Comparison of ENCODE assay signal across 7 mouse cellular contexts in the genomic region with DNA sequence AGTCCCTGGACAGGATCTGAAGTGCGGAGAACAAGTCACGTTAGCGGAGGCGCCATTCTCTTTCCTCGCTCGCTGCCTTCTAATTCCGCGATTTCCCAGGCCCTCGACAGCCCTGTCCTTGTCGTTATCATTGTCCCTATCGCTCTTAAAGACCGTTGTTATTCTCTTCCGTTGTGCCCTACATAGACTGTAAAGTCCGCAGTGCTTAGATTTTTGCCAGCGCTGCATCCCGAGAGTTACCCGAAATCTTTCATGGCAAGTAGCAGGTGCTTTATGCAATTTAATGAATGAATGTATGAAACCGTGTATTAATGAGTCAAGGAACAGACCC. TPM values are rescaled to one million over a fixed set of nuclear protein-coding genes. Genes with fewer than 3 reads are reported as not detected.
DNase-seq lines count a peak whose midpoint lies in the region; ATAC-seq lines count a peak whose summit lies in the region.

No protein-coding gene starts in this region.

- H3K4me3 ChIP-seq in lung, embryonic 15.5 days, result peak overlapping the region; percentile 90
- H3K4me3 ChIP-seq in forebrain, embryonic 10.5 days, result peak overlapping the region; percentile 80
- peak overlapping the region; percentile 96 for H3K4me3 ChIP-seq in limb, embryonic 15.5 days
- peak overlapping the region; percentile 91 for H3K4me3 ChIP-seq in stomach, embryonic 14.5 days (ENCODE audit: low read depth, low read length)

- peaks cover 22% of the 10 kb centered on the region for H3K36me3 ChIP-seq in lung, embryonic 15.5 days
- peaks cover 32% of the 10 kb centered on the region for H3K36me3 ChIP-seq in forebrain, embryonic 10.5 days (replicated peaks)
- peaks cover 22% of the 10 kb centered on the region for H3K36me3 ChIP-seq in limb, embryonic 15.5 days
- peaks cover 24% of the 10 kb centered on the region for H3K36me3 ChIP-seq in stomach, embryonic 14.5 days (ENCODE audit: control insufficient read depth, insufficient read depth, low read length)

- under 1% methylated on average over 18 of the region's 18 CpGs for WGBS in lung, embryonic 15.5 days
- WGBS in forebrain, embryonic 10.5 days, result under 1% methylated on average over 18 of the region's 18 CpGs
- under 1% methylated on average over 18 of the region's 18 CpGs for WGBS in limb, embryonic 15.5 days
- under 1% methylated on average over 18 of the region's 18 CpGs for WGBS in stomach, embryonic 14.5 days

- peak overlapping the region; percentile 78 for H3K27ac ChIP-seq in lung, embryonic 15.5 days
- peak overlapping the region; percentile 85 for H3K27ac ChIP-seq in forebrain, embryonic 10.5 days
- H3K27ac ChIP-seq in limb, embryonic 15.5 days, result peak overlapping the region; percentile 86
- H3K27ac ChIP-seq in stomach, embryonic 14.5 days (ENCODE audit: low read length), result peak overlapping the region; percentile 45; the same call in 1 of the 2 replicates

- peak overlapping the region; percentile 70 for H3K4me2 ChIP-seq in lung, embryonic 15.5 days
- peak overlapping the region; percentile 84 for H3K4me2 ChIP-seq in limb, embryonic 15.5 days
- H3K4me2 ChIP-seq in stomach, embryonic 14.5 days (replicated peaks; ENCODE audit: low read depth, low read length), result peak overlapping the region; percentile 56

- no peaks in the 10 kb centered on the region for H3K9me3 ChIP-seq in lung, embryonic 15.5 days
- peaks cover 5% of the 10 kb centered on the region for H3K9me3 ChIP-seq in forebrain, embryonic 10.5 days
- no peaks in the 10 kb centered on the region for H3K9me3 ChIP-seq in limb, embryonic 15.5 days
- no peaks in the 10 kb centered on the region for H3K9me3 ChIP-seq in stomach, embryonic 14.5 days (ENCODE audit: control insufficient read depth, low read depth, low read length)

- DNase-seq in lung, postnatal 25 days (ENCODE audit: low spot score), result no peak
- no peak for DNase-seq in forebrain, embryonic 10.5 days (ENCODE audit: extremely low spot score, low spot score)
- no peak for DNase-seq in cerebellum, postnatal 36 days
- DNase-seq in urinary bladder, adult 18-20 months (ENCODE audit: low spot score in 2 of 2), result no peak

- peak; percentile 11; the same call in 1 of the 2 replicates for ATAC-seq in lung, embryonic 15.5 days (ENCODE audit: borderline replicate concordance, extremely low read depth, low FRiP score, low TSS enrichment)
- ATAC-seq in limb, embryonic 15.5 days (ENCODE audit: insufficient number of reproducible peaks, low FRiP score, low TSS enrichment, low read depth), result peak; percentile 11; the same call in 1 of the 2 replicates
- peak; percentile 44; the same call in 1 of the 2 replicates for ATAC-seq in stomach, embryonic 14.5 days (ENCODE audit: insufficient number of reproducible peaks, insufficient read depth, low FRiP score, low read depth)

- H3K9ac ChIP-seq in lung, embryonic 15.5 days, result peak overlapping the region; percentile 50
- peak overlapping the region; percentile 50 for H3K9ac ChIP-seq in limb, embryonic 15.5 days
- H3K9ac ChIP-seq in stomach, embryonic 14.5 days (replicated peaks; ENCODE audit: low read depth, low read length), result peak overlapping the region; percentile 37

- H3K27me3 ChIP-seq in lung, embryonic 15.5 days, result no peaks in the 10 kb centered on the region
- H3K27me3 ChIP-seq in forebrain, embryonic 10.5 days (ENCODE audit: poor library complexity, severe bottlenecking), result no peaks in the 10 kb centered on the region
- no peaks in the 10 kb centered on the region for H3K27me3 ChIP-seq in limb, embryonic 15.5 days
- no peaks in the 10 kb centered on the region for H3K27me3 ChIP-seq in stomach, embryonic 14.5 days (ENCODE audit: control insufficient read depth, insufficient read depth, low read length)

- peaks cover 13% of the 10 kb centered on the region for H3K4me1 ChIP-seq in lung, embryonic 15.5 days
- peaks cover 23% of the 10 kb centered on the region for H3K4me1 ChIP-seq in forebrain, embryonic 10.5 days
- H3K4me1 ChIP-seq in limb, embryonic 15.5 days, result peaks cover 14% of the 10 kb centered on the region
- H3K4me1 ChIP-seq in stomach, embryonic 14.5 days (ENCODE audit: control insufficient read depth, insufficient read depth, low read length), result peaks cover 7% of the 10 kb centered on the region

RNA-seq across cellular contexts. Expression of a gene that starts 0.4 kb away (rescaled TPM):
- 891 and 915 TPM in 2 replicates for polyA plus RNA-seq in lung, embryonic 15.5 days (2015; fragmentation: Nextera tagmentation; extraction: Ambion mirVana)
- 754 and 787 TPM in 2 replicates for polyA plus RNA-seq in forebrain, embryonic 10.5 days (2016; fragmentation: Nextera tagmentation; extraction: Ambion mirVana)
- polyA plus RNA-seq in limb, embryonic 15.5 days (2015; fragmentation: Nextera tagmentation; extraction: Ambion mirVana), result 800 and 820 TPM in 2 replicates
- polyA plus RNA-seq in stomach, embryonic 14.5 days (2014; fragmentation: Nextera tagmentation; extraction: Ambion mirVana), result 898 and 932 TPM in 2 replicates

RNA-seq across cellular contexts. Expression of a gene that starts 8.2 kb away (rescaled TPM):
- polyA plus RNA-seq in lung, embryonic 15.5 days (2015; fragmentation: Nextera tagmentation; extraction: Ambion mirVana), result 65.4 and 66.0 TPM in 2 replicates
- polyA plus RNA-seq in forebrain, embryonic 10.5 days (2016; fragmentation: Nextera tagmentation; extraction: Ambion mirVana), result 56.6 and 57.7 TPM in 2 replicates
- 60.6 and 66.9 TPM in 2 replicates for polyA plus RNA-seq in limb, embryonic 15.5 days (2015; fragmentation: Nextera tagmentation; extraction: Ambion mirVana)
- 61.3 and 63.8 TPM in 2 replicates for polyA plus RNA-seq in stomach, embryonic 14.5 days (2014; fragmentation: Nextera tagmentation; extraction: Ambion mirVana)

RNA-seq across cellular contexts. Expression of a gene that starts 8.2 kb away (rescaled TPM):
- 20.7 and 24.2 TPM in 2 replicates for polyA plus RNA-seq in lung, embryonic 15.5 days (2015; fragmentation: Nextera tagmentation; extraction: Ambion mirVana)
- polyA plus RNA-seq in forebrain, embryonic 10.5 days (2016; fragmentation: Nextera tagmentation; extraction: Ambion mirVana), result 37.6 and 40.2 TPM in 2 replicates
- 25.3 and 27.6 TPM in 2 replicates for polyA plus RNA-seq in limb, embryonic 15.5 days (2015; fragmentation: Nextera tagmentation; extraction: Ambion mirVana)
- polyA plus RNA-seq in stomach, embryonic 14.5 days (2014; fragmentation: Nextera tagmentation; extraction: Ambion mirVana), result 36.0 and 37.0 TPM in 2 replicates

RNA-seq across cellular contexts. Expression of a gene that starts 22.2 kb away (rescaled TPM):
- polyA plus RNA-seq in lung, embryonic 15.5 days (2015; fragmentation: Nextera tagmentation; extraction: Ambion mirVana), result 262 and 286 TPM in 2 replicates
- polyA plus RNA-seq in forebrain, embryonic 10.5 days (2016; fragmentation: Nextera tagmentation; extraction: Ambion mirVana), result 399 and 417 TPM in 2 replicates
- 222 and 246 TPM in 2 replicates for polyA plus RNA-seq in limb, embryonic 15.5 days (2015; fragmentation: Nextera tagmentation; extraction: Ambion mirVana)
- 218 and 229 TPM in 2 replicates for polyA plus RNA-seq in stomach, embryonic 14.5 days (2014; fragmentation: Nextera tagmentation; extraction: Ambion mirVana)

RNA-seq across cellular contexts. Expression of a gene that starts 48.4 kb away (rescaled TPM):
- 1,439 and 1,513 TPM in 2 replicates for polyA plus RNA-seq in lung, embryonic 15.5 days (2015; fragmentation: Nextera tagmentation; extraction: Ambion mirVana)
- 1,650 and 1,695 TPM in 2 replicates for polyA plus RNA-seq in forebrain, embryonic 10.5 days (2016; fragmentation: Nextera tagmentation; extraction: Ambion mirVana)
- polyA plus RNA-seq in limb, embryonic 15.5 days (2015; fragmentation: Nextera tagmentation; extraction: Ambion mirVana), result 1,678 and 1,810 TPM in 2 replicates
- 1,629 and 1,647 TPM in 2 replicates for polyA plus RNA-seq in stomach, embryonic 14.5 days (2014; fragmentation: Nextera tagmentation; extraction: Ambion mirVana)
